Mouse (Mus musculus): Measurements from ENCODE around the gene C330007P06Rik. TPM values are rescaled to one million over a fixed set of nuclear protein-coding genes. Genes with fewer than 3 reads are reported as not detected.
"Not testable (repeated sequence)": the region's sequence is repeated elsewhere in the genome, so short reads cannot be mapped to it uniquely, and the experiment has no call there.

C330007P06Rik gene
- total RNA-seq (2021): 10 to 100 TPM; 36.6 to 37.7 TPM
- long read RNA-seq, experiment 1, transcript C330007P06Rik-202 (7 exons, 3,340 nt): major isoform, 44 of 49 reads
- long read RNA-seq, experiment 1, partial matches to known transcripts: 1 of 49 reads
- long read RNA-seq, experiment 1, other reads (novel, unspliced or antisense): 4 of 49 reads
- long read RNA-seq, experiment 2, transcript C330007P06Rik-202 (7 exons, 3,340 nt): major isoform, 30 of 36 reads
- long read RNA-seq, experiment 2, partial matches to known transcripts: 1 of 36 reads
- long read RNA-seq, experiment 2, other reads (novel, unspliced or antisense): 5 of 36 reads

- intact Hi-C loops (cut with DNase I): loop anchor here (1.0 kb wide), 1 partner anchor 30 kb away; no protein-coding TSS in a partner anchor
- peak within 1 kb of the TSS; percentile 76 for H3K27ac ChIP-seq
- no peak for TF ChIP-seq CTCF (IDR thresholded peaks at IDR 0.05)
- DNase-seq (ENCODE audit: extremely low spot score in 1 of 2, low spot score in 2 of 2): no peak
- H3K4me3 ChIP-seq: peak within 1 kb of the TSS; percentile 76
These were observed at the start of gene C330007P06Rik, which contains the start of gene Ube2a for GRCm38 (mm10) chrX:36873765-36874164. C330007P06Rik (minus strand) TSS chrX:36874111. Ube2a (plus strand) TSS chrX:36873900.

GRCm38 (mm10) chrX:36921346-36921745 is 47.4 kb upstream of the C330007P06Rik start:
- no peak overlapping the region for H3K27ac ChIP-seq
- DNase-seq (ENCODE audit: extremely low spot score in 1 of 2, low spot score in 2 of 2): no peak
- H3K4me3 ChIP-seq: no peak overlapping the region
- intact Hi-C loops (cut with DNase I): no loop called here
- TF ChIP-seq CTCF (IDR thresholded peaks at IDR 0.05): no peak

- TF ChIP-seq CTCF (IDR thresholded peaks at IDR 0.05): no peak
- intact Hi-C loops (cut with DNase I): loop anchor here (10.0 kb wide), 1 partner anchor 413 kb away; no protein-coding TSS in a partner anchor
- no peak overlapping the region for H3K4me3 ChIP-seq
- H3K27ac ChIP-seq: no peak overlapping the region
- DNase-seq (ENCODE audit: extremely low spot score in 1 of 2, low spot score in 2 of 2): no peak
These were observed 43.8 kb upstream of the C330007P06Rik start for GRCm38 (mm10) chrX:36917749-36918148.

GRCm38 (mm10) chrX:36911343-36911742 is 37.4 kb upstream of the C330007P06Rik start:
- H3K4me3 ChIP-seq: no peak overlapping the region
- intact Hi-C loops (cut with DNase I): loop anchor here (5.0 to 10.0 kb wide), 3 partner anchors 111 to 407 kb away; no protein-coding TSS in a partner anchor
- no peak overlapping the region for H3K27ac ChIP-seq
- DNase-seq (ENCODE audit: extremely low spot score in 1 of 2, low spot score in 2 of 2): peak; percentile 21 to 42
- TF ChIP-seq CTCF (IDR thresholded peaks at IDR 0.05): peak; percentile 64

GRCm38 (mm10) chrX:36906539-36906938 is 32.6 kb upstream of the C330007P06Rik start:
- Histone ChIP-seq H3K4me3 (no peak overlapping the region), H3K27ac (no peak overlapping the region)
- TF ChIP-seq CTCF (IDR thresholded peaks at IDR 0.05): peak; percentile 48
- intact Hi-C loops (cut with DNase I): loop anchor here (10.0 kb wide), 1 partner anchor 272 kb away; no protein-coding TSS in a partner anchor
- no peak for DNase-seq (ENCODE audit: extremely low spot score in 1 of 2, low spot score in 2 of 2)

- Histone ChIP-seq H3K27ac (peak overlapping the region; percentile 85), H3K4me3 (peak overlapping the region; percentile 58)
- intact Hi-C loops (cut with DNase I): loop anchor here (1.0 to 10.0 kb wide), 3 partner anchors 29 to 268 kb away; partner anchors contain the start of gene C330007P06Rik
- peak; percentile 91 for DNase-seq (ENCODE audit: extremely low spot score in 1 of 2, low spot score in 2 of 2)
- TF ChIP-seq CTCF (IDR thresholded peaks at IDR 0.05): no peak; the same call in 1 of the 2 replicates
These were observed 29.3 kb upstream of the C330007P06Rik start for GRCm38 (mm10) chrX:36903115-36903768.

- Histone ChIP-seq H3K27ac (peak within 1 kb of the TSS; percentile 85), H3K4me3 (peak within 1 kb of the TSS; percentile 58)
- DNase-seq (ENCODE audit: extremely low spot score in 1 of 2, low spot score in 2 of 2): peak; percentile 43 to 46
- TF ChIP-seq CTCF (IDR thresholded peaks at IDR 0.05): no peak
- intact Hi-C loops (cut with DNase I): loop anchor here (1.0 to 10.0 kb wide), 3 partner anchors 28 to 268 kb away; partner anchors contain the start of gene C330007P06Rik
These were observed 28.6 kb upstream of the C330007P06Rik start, which contains the start of gene Nkrf for GRCm38 (mm10) chrX:36902321-36903114. Nkrf (minus strand) TSS chrX:36902899.

GRCm38 (mm10) chrX:36901655-36902054 is 27.7 kb upstream of the C330007P06Rik start:
- H3K27ac ChIP-seq: peak overlapping the region; percentile 85
- no peak for TF ChIP-seq CTCF (IDR thresholded peaks at IDR 0.05)
- peak overlapping the region; percentile 58 for H3K4me3 ChIP-seq
- no peak for DNase-seq (ENCODE audit: extremely low spot score in 1 of 2, low spot score in 2 of 2)
- intact Hi-C loops (cut with DNase I): loop anchor here (5.0 to 10.0 kb wide), 2 partner anchors 69 to 267 kb away; no protein-coding TSS in a partner anchor

- H3K27ac ChIP-seq; DNase-seq (ENCODE audit: extremely low spot score in 1 of 2, low spot score in 2 of 2); intact Hi-C loops (cut with DNase I); H3K4me3 ChIP-seq: not testable (repeated sequence)
- TF ChIP-seq CTCF (IDR thresholded peaks at IDR 0.05): peak; percentile 42
These were observed 25.0 kb upstream of the C330007P06Rik start for GRCm38 (mm10) chrX:36898931-36899330.

- no peak overlapping the region for H3K4me3 ChIP-seq
- DNase-seq (ENCODE audit: extremely low spot score in 1 of 2, low spot score in 2 of 2): no peak
- intact Hi-C loops (cut with DNase I): no loop called here
- TF ChIP-seq CTCF (IDR thresholded peaks at IDR 0.05): peak; percentile 24
- H3K27ac ChIP-seq: no peak overlapping the region
These were observed 10.8 kb upstream of the C330007P06Rik start for GRCm38 (mm10) chrX:36884719-36885118.

- peak overlapping the region; percentile 76 for H3K4me3 ChIP-seq
- intact Hi-C loops (cut with DNase I): loop anchor here (1.0 kb wide), 1 partner anchor 29 kb away; no protein-coding TSS in a partner anchor
- TF ChIP-seq CTCF (IDR thresholded peaks at IDR 0.05): no peak
- DNase-seq (ENCODE audit: extremely low spot score in 1 of 2, low spot score in 2 of 2): no peak
- H3K27ac ChIP-seq: peak overlapping the region; percentile 76
These were observed 805 bp upstream of the C330007P06Rik start for GRCm38 (mm10) chrX:36874704-36875128.
